Mouse (Mus musculus) urinary bladder, postnatal 36 days (tissue): ENCODE data around the gene Gm498.

Experiments used
- DNase-seq, 2 experiments: peaks; one replicate each; pipeline ENCODE4 v3.0.0; 2022; ENCODE audit warnings: low spot score in 2 of 2, mixed read lengths in 1 of 2

The Gm498 gene

DNA sequence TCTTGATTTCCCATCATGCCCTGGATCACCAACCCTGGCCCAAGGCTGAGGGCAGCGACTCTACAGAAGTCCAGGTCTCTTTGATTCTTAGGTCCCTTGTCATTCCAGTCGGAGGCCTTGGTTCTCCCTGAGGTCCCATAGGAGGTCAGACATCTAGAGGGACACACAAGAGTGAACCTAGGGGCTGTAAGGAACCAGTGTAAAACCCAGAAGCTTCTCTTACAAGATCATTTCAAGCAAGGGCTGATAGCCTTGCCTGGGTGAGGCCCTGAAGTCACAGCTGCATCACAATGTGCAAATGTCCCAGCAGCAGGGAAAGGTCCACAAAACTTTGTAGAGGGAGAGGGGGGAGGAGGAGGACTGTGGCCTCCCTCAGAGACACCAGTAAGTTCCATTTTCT, at the start of gene Gm498:
Gene Gm498, plus strand, starts transcription at position 301 of the 400 bp plus-strand sequence.
- DNase-seq: no peak

DNA sequence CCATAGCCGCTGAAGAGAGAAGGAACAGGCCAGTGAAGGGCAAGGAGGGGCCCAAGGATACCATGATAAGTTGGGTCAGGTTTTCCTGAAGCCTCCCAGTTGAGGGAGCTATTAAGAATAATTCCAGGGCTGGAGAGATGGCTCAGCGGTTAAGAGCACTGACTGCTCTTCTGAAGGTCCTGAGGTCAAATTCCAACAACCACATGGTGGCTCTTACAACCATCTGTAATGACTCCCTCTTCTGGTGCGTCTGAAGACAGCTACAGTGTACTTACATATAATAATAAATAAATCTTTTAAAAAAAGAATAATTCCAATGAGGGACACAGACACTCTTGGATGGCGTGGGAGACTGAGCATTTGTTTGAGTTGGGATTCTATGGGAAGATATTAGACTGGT, 47.4 kb upstream of the Gm498 start:
- no peak for DNase-seq

DNA sequence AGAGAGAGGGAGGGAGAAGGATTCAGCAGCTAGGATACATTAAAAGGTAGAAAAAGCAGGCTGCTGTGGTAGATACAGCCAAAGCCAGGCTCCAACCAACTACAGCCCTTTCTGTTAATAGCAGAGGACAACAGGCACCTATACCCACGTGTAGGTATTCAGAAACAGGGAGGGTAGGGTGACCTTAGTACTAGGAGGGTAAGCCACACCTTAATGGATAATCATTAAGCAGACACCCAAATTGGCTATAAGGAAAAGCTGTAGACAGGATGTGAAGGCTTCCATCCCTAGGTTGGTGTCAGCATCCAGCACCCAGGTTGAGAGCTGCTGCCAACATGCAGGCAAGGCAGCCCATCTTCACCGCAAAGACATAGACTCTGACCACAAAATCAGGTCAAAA, 45.4 kb upstream of the Gm498 start:
- DNase-seq: no peak

DNA sequence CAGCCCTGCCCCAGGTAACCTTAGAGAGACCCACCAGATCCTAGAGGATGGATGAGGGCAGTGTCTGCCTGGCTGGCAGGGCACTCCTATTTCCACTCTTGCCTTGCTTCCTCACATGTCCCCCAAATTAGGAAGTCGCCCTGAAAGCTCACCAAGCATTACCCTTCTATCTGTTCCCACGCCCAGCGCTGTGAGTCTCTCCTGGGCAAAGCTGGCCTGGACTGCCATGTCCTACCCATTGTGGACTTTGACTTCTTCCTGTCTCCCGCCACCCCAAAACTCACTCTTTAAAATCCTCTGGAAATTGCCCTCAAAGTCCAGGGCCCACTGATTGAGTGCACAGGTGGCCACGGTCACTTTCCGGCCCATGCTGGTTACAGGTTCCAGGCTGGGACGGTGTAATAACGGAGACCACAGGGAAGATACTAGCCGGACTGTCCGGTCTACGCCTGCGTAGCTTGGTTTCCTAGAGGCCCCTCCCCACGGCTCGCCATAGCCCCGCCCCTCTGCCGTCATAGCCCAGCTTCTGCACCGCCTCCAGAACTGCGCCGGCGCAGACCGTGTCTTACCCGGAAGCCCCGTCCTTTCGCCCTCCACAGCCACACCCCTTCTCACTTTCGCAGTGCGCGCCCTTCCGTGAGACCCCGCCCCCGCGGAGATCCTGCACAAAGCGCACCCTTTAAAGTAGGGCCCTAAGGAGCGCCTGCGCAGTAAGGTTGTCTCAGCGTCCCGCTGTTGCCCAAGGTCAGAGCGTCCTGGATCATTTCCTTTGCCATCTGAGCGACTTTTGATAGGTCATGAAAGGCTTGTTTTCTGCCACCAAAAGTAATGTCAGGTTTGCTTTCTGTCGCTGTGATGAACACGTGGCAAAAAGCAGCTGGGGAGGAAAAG, 44.0 kb upstream of the Gm498 start, which contains the start of the genes Nadsyn1 and Dhcr7:
Gene Nadsyn1, minus strand, starts transcription at position 475 of the 891 bp plus-strand sequence.
Gene Dhcr7, plus strand, starts transcription at position 771 of the 891 bp plus-strand sequence.
- peak; percentile 98 to 99 for DNase-seq

DNA sequence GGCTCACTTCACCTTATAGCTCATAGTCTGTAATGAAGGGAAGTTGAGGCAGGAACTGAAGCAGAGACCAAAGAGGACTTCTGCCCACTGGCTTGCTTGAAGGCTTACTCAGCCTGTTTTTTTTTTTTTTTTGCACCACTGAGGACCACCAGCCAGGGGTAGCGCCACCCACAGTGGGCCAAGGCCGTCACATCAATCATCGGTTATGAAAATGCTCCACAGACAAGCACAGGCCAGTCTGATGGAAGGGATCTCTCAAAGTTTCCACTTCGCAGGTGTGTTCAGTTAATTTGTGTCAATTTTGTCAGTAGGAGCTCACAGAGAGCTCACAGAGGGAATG, 43.4 kb upstream of the Gm498 start:
- no peak for DNase-seq

DNA sequence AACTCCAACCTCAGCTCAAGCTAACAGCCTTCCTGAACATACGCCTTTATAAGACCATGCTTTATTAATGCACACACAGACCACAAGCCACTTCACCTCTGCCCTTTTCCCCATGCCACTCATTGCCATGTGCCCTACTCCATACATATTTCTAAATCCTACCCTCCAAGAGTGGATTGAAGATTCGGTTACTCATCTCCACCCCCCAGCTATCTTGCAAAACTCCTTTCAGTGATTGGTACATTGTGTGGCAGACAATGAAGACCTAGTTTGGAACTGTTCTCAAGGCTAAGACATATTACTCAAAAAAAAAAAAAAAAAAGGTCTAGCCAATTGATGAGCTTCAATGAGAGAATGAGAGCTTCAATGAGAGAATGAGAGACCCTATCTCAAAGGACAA, 39.7 kb upstream of the Gm498 start:
- no peak for DNase-seq

DNA sequence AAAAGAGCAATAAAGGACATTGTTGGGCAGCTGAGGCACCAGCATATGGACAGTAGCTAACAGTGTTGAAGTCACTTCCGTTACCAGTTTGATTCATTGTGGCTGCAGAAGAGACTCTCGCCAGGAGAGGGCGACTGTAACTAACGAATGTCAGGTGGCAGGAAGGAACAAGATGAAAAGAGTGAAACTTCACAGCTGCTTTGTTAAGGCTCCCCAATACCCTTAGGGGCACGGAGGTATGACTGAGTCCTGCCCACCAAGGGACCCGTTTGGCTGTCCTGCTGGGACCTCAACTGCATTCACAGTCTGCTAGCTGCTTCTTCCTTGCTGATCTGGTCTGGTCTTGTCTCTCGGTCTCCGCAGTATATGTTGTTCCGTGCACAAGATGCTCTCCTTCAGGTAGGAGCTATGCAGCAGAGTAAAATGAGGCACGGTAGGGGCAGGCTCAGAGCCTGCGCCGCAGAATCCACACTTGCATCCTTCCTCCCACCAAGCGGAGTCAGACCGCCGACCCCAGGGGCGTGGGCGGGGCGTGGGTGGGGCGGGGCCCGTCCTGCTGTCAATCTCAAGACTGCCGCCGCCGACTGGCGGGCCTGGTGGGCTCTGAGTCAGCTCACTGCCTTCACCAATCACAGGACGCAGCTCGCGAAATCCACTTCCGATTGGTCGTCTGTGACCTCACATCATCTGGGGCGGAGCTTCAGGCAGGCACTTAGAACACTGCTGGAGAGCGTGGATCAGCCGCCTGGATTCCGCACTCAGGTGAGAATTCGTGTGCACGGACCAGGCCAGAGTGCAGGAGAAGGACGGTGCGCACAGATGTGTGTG, 36.9 kb upstream of the Gm498 start:
- peak; percentile 91 to 94 for DNase-seq

DNA sequence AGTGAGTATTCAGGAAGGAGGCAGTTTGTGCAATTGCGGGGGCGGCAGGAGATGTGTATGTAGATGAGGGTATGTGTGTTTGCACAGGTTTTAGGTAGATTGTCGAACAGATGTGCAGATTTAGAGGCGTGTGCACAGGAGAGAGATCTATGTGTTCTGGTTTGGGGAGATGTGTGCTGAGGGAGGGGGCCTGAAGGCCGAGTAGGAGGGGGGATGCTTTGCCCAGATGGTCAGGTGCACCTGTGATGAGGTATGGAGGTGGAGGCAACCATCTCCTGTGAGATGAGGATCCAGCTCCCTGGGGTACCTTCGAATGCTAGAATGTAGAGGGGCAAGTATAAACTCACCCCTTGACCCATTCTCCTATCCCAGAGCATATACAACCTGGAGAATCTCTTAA, 36.2 kb upstream of the Gm498 start:
- no peak for DNase-seq

DNA sequence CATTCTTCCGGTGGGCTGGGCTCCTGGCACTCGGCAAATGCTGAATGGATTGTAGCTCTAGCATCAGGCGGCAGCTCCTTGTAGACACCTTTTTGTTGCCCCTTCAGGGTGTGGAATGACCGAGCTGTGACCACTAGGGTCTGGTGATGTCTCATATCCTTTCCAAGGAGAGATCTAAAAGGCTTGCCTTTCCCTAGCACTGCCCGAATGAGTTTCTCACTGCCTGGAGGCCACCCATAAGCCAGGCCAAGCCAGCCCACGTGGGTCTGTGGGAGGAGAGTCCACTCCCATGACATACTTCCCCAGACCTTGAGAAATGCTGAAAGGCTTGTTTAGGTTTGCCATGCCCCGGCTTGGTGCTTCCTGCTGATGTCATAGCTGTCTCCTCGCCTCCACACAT, 34.4 kb upstream of the Gm498 start:
- peak; percentile 26 to 43 for DNase-seq

DNA sequence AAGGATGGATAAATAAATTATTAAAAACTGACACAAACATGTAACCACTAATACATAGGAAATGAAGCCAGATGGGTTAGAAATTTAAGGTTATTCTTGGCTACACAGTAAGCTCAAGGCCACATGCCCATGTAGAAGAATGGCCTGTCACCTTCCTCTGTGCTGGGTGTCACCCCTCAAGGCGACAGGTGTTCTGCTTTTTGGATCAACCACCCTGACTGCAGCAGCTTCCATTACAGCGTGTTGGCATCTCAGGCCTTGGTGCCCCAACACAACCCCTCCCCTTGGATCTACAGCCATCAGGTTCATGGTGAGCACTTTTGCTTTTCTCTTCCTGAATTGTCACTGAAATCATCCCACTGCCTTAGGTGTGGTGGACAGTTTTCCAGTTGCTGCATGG, 34.0 kb upstream of the Gm498 start:
- DNase-seq: no peak

DNA sequence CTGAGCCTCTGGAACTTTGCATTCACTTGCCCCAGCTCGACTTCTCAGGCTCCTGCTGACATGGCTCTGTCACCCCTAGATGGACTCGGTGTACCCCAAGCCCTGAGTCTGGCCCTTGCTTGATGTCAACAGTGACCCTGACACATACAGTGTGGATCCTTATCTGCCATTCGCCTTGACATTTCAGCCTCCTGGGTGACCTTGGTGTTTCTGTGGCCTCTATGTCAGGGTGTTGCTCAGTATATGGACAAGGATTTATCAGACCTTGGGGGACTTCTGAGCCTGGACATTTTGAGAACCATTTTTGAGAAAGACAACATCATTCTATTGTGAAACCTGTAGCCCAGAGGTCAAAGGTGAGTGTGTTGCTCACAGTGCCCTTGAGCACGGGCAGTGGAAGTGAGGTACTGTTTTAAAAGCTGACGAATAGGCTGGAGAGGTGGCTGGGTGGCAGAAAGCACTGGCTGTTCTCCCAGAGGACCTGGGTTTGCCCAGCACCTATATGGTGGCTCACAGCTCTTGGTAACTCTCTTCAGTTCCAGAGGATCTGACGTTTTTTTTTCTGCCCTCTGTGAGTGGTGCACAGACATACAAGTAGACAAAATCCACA, 33.0 kb upstream of the Gm498 start:
- DNase-seq: no peak

DNA sequence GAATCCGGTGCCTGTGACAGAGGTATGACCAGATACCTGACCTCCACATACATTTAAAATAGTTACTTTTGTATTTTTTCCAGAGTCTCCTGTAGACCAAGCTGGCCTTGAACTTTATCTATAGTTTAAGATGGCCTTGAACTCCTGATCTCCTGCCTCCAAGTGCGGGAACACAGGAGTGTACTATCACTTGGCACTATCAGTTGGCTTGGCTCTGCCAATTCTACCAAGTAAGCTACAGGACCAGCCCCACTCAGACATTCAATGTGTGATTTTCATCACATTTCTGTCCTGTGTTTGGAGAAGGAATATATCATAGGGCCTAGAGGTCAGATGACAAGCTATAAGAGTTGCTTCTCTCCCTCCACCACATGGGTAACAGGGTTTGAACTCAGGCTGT, 32.3 kb upstream of the Gm498 start:
- DNase-seq: no peak

DNA sequence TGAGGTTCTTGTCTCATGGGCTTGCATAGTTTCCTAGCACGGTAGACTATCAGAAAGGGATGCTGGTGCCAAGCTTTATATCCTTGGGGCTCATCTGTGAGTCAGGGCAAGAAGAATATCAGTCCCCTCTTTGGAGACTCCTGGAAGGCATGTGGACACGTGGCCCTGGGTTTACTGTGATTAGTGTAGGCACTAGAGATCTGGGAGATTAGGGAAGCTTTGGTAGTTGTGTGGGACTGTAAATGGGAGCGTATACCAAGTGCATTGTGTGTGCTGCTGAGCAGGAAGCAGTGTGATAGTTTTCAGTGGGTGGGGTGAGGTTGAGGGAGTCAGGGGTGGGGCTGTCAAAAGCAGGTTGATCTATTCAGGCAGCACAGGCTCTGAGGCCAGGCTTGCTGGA, 31.7 kb upstream of the Gm498 start:
- no peak for DNase-seq

DNA sequence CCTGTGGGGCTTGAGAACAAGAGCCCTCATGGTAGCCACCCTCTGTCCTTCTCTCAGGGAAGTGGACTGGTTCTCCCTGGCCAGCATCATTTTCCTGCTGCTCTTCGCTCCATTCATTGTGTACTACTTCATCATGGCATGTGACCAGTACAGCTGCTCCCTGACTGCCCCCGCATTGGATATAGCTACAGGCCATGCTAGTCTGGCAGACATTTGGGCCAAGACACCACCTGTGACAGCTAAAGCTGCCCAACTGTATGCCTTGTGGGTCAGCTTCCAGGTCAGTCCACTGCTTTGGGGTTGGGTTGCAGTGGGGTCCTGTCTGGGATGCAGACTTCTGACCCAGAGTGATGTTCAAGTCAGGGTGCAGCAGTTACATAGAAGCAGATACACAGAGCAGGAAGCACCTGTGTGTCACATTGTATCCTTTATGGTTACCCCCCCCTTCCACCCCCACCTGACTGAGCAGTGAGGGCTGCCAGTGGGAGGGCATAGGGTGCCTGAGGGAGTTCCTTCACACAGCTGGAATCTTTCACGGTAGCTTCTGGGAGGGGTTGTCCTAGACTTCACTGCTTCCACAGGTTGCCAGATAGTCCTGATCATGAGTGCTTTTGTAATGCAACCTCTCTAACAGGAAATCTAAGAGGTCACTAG, 28.8 kb upstream of the Gm498 start:
- no peak for DNase-seq

DNA sequence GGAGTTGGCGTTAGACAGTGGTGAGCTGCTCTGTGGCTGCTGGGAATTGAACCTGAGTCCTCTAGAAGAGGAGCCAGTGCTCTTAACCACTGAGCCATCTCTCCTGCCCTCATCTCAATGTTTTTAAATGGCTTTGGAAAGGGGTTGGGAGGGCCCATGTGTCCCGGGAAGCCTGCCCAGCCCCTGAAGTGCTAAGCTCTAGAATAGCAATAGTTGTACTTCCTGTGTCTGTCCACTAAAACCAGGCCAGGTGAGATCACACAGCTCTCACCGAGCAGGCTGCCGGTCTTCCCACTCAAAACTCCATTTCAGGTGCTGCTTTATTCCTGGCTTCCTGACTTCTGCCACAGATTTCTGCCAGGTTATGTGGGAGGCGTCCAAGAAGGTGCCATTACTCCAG, 26.5 kb upstream of the Gm498 start:
- no peak for DNase-seq

DNA sequence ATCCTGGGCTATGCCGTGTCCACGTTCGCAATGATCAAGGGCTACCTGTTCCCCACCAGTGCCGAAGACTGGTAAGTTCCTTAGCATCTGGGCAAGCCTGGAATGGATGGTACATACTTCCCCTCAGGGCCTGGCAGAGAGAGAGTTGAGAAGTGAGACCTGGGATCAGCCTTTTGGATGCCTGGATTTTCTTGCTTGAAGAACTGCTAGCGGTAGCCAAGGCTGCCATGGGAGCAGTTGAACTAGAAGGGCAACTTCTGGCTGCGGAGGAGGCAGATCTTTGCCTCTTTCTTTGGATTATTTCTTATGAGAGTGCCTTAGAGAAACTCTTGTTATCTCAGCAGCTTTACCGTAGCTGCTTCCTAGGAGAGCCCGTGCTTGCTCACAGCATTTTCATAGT, 25.3 kb upstream of the Gm498 start:
- no peak for DNase-seq

DNA sequence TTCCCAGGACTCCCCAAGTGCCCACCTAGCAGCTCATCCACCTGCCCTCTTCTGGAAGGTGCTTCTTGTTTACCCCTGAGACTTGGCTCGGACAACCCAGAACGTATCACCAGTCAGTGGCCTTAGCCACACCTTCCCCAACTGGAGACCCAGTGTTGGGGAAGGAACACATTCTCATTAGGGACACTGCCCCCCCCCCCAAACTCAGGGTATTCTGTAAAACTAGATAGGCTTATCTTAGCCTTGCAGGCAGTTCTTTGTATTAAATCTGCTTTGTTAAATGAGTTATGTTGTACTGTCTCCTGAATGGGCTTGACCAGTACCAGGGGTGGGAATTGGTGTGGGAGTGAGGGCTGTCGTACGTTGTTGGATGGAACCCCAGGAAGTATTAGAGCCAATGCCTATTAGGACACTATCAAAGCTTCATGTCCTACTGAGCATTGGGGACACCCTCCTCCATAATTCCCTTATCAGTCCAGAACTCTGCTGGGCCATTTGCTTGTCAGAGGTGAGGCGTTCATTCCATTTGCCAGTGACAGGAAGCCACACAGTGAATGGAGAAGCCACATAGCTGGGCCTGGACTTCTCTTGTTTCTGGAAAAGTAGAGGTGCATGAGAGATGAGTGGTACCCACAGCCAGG, 18.4 kb upstream of the Gm498 start:
- no peak for DNase-seq

DNA sequence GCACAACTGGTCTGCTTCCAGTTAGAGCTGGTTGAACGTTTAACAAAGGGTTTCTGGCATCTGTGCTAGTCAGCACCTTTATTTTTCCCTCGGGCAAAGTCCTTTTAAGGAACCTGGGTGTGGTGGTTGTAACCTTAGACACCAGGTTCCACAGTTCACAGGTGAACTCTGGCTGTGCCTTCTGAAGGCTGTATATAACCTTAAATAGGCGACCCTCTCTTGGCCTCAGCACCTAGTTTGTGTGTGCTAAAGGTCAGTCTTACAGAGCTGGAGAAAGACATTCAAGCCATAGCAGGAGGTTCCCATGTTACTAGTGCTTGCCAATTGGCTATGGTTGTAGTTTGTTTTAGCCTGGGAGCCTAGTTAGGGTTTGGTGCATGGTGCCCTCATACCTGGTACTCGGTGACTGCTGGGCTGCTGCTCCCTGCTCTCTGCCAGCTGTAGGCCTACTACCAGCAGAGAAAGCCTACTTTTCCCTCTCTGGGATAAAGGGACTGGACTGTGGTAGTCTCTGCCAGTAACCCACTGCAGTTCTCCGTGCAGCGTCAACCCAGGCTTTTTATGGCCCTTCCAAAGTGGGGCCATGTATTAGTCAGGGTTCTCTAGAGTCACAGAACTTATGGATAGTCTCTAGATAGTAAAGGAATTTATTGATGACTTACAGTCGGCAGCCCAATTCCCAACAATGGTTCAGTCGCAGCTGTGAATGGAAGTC, 17.7 kb upstream of the Gm498 start:
- no peak for DNase-seq

DNA sequence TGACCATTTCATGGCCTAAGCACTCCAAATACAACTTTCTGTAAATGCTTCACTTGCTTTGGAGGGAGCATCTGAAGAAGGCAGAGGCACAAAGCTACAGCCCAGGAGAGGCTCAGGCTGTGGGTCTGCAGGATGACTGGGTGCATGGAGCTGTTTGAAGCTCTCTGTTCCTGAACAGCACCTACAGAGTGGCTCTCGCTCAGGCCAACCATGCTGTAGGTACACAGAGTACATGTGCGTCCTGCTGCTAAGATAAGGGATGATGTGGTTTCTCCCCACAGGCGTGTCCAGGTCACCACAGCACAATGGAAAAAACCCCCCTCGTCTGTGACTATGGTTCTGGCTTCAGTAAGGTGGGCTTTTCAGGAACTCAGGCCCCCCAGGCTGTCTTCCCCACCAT, 2.2 kb downstream of the Gm498 start:
- DNase-seq: no peak

DNA sequence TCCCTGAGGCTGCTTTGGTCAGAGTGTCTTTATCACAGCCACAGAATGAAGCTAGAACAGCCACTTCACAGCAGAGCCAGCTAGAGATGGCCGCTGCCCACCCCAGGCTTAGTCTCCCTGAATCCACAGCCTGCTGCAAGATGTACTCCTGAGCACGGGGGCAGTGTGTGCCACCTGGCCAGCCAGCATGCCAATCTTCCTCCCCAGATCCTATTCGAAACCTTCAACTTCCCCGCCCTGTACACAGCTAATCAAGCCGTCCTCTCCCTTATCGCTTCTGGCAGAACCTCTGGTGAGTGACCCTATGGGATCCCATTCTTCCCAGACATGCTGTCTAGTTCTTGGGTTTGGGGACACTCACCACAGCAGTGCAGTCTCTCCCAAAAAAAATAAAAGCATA, 17.1 kb downstream of the Gm498 start:
- DNase-seq: no peak

DNA sequence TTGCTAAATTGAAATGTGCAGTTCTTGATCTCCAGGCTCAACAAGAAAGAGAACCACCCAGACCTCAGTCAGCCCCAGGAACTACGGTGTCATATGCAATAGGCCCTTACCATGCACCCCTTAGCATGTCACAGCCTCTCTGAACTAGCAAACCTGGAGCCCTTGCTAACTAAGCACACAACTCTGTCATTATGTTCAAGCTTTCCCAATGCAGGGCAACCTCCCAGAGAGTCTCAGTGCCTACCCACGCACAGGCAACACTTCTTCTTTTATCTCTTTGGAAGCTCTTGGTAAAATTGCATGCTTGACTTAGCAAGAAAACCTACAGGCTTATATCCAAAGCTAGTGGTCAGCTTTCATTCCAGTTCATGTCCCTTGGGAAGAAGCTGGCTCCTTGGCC, 24.5 kb downstream of the Gm498 start:
- DNase-seq: no peak
